Mouse (Mus musculus) hindbrain, postnatal 0 days (tissue): Measurements from ENCODE around the gene Arpc3. TPM values are rescaled to one million over a fixed set of nuclear protein-coding genes. Genes with fewer than 3 reads are reported as not detected.

ENCODE experiments used
- ATAC-seq: fragments of 200-750 bp; cut with Nextera tagmentation; 2 replicates; pipeline ENCODE4 v1.8.0; 2017; ENCODE audit warnings: mild to moderate bottlenecking, moderate TSS enrichment, moderate library complexity
- DNase-seq: peaks from one replicate; pipeline ENCODE4 v3.0.0-alpha.2; 2015; ENCODE audit warnings: low spot score
- H3K27ac ChIP-seq: fragments of 300-500 bp; sonication (generic); 2 replicates; pipeline ENCODE4 v1.5.1; 2014; ENCODE audit warnings: mild to moderate bottlenecking
- H3K27me3 ChIP-seq: fragments of 300-500 bp; sonication (generic); 2 replicates; pipeline ENCODE4 v1.6.1; 2014; ENCODE audit warnings: low read length, mixed read lengths; ENCODE audit not compliant: insufficient read depth
- H3K36me3 ChIP-seq: fragments of 300-500 bp; sonication (generic); 2 replicates; pipeline ENCODE4 v1.6.1; 2014; ENCODE audit warnings: low read length, mixed read lengths; ENCODE audit not compliant: insufficient read depth
- H3K4me1 ChIP-seq: fragments of 300-500 bp; sonication (generic); 2 replicates; pipeline ENCODE4 v1.6.1; 2014; ENCODE audit warnings: antibody characterized with exemption, low read length, mixed read lengths; ENCODE audit not compliant: insufficient read depth
- H3K4me2 ChIP-seq: fragments of 300-500 bp; sonication (generic); 2 replicates; pipeline ENCODE4 v1.6.1; 2014; ENCODE audit warnings: low read depth, mild to moderate bottlenecking, low read length, moderate library complexity, mixed read lengths
- H3K4me3 ChIP-seq: fragments of 300-500 bp; sonication (generic); 2 replicates; pipeline ENCODE4 v1.5.1; 2014; ENCODE audit warnings: low read length
- H3K9ac ChIP-seq: fragments of 300-500 bp; sonication (generic); replicated peaks from 2 replicates; pipeline ENCODE4 v1.6.1; 2014; ENCODE audit warnings: mild to moderate bottlenecking, low read length, moderate library complexity, mixed read lengths
- H3K9me3 ChIP-seq: fragments of 300-500 bp; sonication (generic); 2 replicates; pipeline ENCODE4 v1.6.1; 2016; ENCODE audit warnings: low read length, mixed read lengths
- CTCF ChIP-seq: IDR thresholded peaks from 2 replicates; pipeline ENCODE4 v1.5.1; 2016; ENCODE audit warnings: antibody characterized with exemption, control low read depth, low read depth
- WGBS: fragments of 180-500 bp; shearing (Covaris S2); extraction: QIAGEN DNeasy Blood & Tissue Kit; methylation state at CpG from one replicate; pipeline ENCODE4 v1.1.7; 2014; 5-methylcytosine and 5-hydroxymethylcytosine counted together
- polyA plus RNA-seq: library from polyadenylated mRNA; unstranded; fragments of >200 nt; fragmentation: Nextera tagmentation; extraction: Ambion mirVana; gene quantifications from 2 replicates; pipeline ENCODE4 v1.2.1, GENCODE M21; 2015
- total RNA-seq: library from RNA; depleted of rRNA; stranded (reverse); fragments of >200 nt; gene quantifications from 2 replicates; pipeline ENCODE4 v1.2.3, GENCODE M21; 2014

Arpc3 gene
- total and polyA plus RNA-seq, 2 experiments from 2014 or later, result 144 to 163 TPM

DNA sequence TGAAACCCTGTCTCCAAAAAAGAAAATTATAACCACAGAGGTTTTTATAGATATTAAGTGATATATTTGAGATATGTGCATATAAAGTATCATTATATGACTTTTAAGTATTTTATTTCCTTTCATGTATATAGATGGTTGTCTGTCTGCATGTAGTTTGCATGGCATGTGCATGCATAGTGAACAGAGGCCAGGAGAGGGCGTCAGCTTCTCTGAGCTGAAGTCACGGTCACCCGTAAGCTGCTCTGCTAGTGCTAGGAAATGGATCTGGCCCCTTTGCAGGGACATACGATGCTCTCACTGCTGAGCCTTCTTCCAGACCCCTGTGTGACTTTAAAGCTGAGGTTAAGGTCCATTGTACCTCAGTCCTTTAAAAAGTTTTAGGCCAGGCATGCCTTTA is 42.9 kb downstream of the Arpc3 start:
- H3K27ac ChIP-seq, result no peak overlapping the region
- H3K9me3 ChIP-seq, result no peaks in the 10 kb centered on the region
- H3K27me3 ChIP-seq, result no peaks in the 10 kb centered on the region
- peak; percentile 43 for TF ChIP-seq CTCF
- WGBS, result 76% methylated on average over 4 of the region's 4 CpGs
- no peak overlapping the region for H3K9ac ChIP-seq
- H3K4me2 ChIP-seq, result no peak overlapping the region
- H3K36me3 ChIP-seq, result peaks cover 81% of the 10 kb centered on the region
- no peak for ATAC-seq
- peak; percentile 23 for DNase-seq
- H3K4me1 ChIP-seq, result no peaks in the 10 kb centered on the region
- no peak overlapping the region for H3K4me3 ChIP-seq

DNA sequence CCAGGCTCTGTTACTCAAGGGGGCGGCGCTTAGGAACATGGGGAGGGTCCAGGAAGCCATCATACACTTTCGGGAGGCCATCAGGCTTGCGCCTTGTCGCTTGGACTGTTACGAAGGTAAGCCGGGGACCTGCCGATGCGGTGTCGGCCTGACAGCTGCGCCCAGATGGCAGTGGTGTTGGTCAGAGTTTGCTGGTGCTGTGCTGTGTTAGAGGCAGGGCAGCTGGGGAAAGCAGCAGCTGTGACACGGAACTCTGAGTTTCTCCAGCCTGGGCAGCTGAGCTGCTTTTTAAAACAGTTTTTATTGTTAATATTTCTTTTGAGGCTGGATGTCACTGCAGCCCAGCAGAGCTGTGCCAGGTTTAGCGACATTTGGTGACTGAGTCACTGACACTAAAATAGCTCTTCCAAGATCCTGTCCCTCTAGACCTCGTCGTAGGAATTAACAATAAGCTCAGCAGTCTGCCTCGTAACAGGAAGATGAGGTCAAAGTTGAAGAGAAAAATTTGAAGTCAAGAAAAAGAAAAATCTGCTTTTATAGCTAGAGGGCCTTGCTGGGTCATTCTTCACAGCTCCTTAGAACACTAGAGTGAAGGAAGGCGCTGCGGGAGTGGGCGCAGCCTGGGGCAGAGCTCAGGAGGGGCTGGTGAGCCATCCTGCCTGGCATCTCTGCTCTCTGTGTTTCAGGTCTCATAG is 47.9 kb downstream of the Arpc3 start:
- no peak overlapping the region for H3K27ac ChIP-seq
- no peak overlapping the region for H3K9ac ChIP-seq
- 87% methylated on average over 19 of the region's 19 CpGs for WGBS
- peaks cover 82% of the 10 kb centered on the region for H3K36me3 ChIP-seq
- H3K4me3 ChIP-seq, result no peak overlapping the region
- no peak for DNase-seq
- no peaks in the 10 kb centered on the region for H3K27me3 ChIP-seq
- H3K9me3 ChIP-seq, result no peaks in the 10 kb centered on the region
- ATAC-seq, result no peak
- no peaks in the 10 kb centered on the region for H3K4me1 ChIP-seq
- no peak overlapping the region for H3K4me2 ChIP-seq
- no peak for TF ChIP-seq CTCF

GRCm38 (mm10) chr5:122440095-122440630 is 48.5 kb downstream of the Arpc3 start:
- Histone ChIP-seq H3K9ac (no peak overlapping the region), H3K36me3 (peaks cover 86% of the 10 kb centered on the region), H3K4me3 (no peak overlapping the region), H3K4me1 (no peaks in the 10 kb centered on the region), H3K27ac (no peak overlapping the region), H3K4me2 (no peak overlapping the region), H3K9me3 (no peaks in the 10 kb centered on the region), H3K27me3 (no peaks in the 10 kb centered on the region)
- TF ChIP-seq CTCF, result no peak
- 93% methylated on average over 12 of the region's 12 CpGs for WGBS
- no peak for ATAC-seq
- DNase-seq, result no peak

DNA sequence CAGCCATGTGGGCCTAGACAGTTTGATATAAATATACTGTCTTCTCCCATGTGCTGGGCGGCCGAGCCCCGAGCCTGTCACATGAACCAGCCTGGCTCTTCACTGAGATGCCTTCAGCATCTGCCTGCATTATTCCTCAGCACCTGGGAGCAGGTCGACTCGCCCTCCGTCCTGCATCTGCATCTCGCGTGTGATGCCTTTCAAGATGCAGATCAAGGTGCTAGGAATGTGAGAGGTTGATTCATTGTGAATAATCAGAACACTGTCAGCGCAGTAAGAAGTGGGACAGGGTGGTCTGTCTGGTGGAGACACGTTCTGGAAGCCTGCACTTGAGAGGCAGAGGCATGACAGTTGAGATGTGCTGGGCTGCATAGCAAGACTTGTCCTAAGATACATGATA is 52.8 kb downstream of the Arpc3 start:
- DNase-seq (no peak), ATAC-seq (no peak)
- TF ChIP-seq CTCF, result no peak
- Histone ChIP-seq H3K9ac (no peak overlapping the region), H3K36me3 (peaks cover 55% of the 10 kb centered on the region), H3K27ac (no peak overlapping the region), H3K4me1 (no peaks in the 10 kb centered on the region), H3K27me3 (no peaks in the 10 kb centered on the region), H3K4me3 (no peak overlapping the region), H3K9me3 (no peaks in the 10 kb centered on the region), H3K4me2 (no peak overlapping the region)
- WGBS, result 94% methylated on average over 10 of the region's 10 CpGs

DNA sequence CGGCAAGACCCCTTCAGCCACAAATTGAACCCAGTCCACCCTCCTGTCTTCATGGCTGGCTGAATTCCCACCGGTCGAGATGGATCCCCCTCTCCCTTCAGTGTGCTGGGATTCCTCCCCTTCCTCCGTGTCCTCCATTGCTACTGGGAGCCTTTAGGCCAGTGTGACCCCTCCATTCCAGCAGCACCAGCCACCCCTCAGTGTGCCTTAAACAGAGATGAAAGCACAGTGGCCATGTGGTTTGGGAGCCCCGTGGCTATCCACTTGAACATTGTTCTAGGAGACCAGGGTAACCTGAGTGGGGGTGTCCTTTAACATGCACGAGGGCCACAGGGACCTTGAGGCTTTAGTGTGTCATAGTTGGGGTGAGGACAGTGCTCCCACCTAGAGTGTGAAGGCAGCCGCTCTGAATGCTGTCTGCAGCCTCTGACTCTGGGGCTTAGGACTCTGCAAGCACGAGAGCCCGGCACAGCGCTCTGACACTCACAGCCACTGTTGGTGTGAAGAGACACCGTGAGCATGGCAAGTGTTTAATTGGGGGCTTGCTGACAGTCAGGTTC is 53.5 kb downstream of the Arpc3 start:
- no peak for TF ChIP-seq CTCF
- Histone ChIP-seq H3K36me3 (peaks cover 49% of the 10 kb centered on the region), H3K9ac (no peak overlapping the region), H3K4me3 (no peak overlapping the region), H3K27me3 (no peaks in the 10 kb centered on the region), H3K27ac (no peak overlapping the region), H3K9me3 (no peaks in the 10 kb centered on the region), H3K4me2 (no peak overlapping the region), H3K4me1 (no peaks in the 10 kb centered on the region)
- no peak for ATAC-seq
- DNase-seq, result no peak
- WGBS, result 88% methylated on average over 11 of the region's 11 CpGs

DNA sequence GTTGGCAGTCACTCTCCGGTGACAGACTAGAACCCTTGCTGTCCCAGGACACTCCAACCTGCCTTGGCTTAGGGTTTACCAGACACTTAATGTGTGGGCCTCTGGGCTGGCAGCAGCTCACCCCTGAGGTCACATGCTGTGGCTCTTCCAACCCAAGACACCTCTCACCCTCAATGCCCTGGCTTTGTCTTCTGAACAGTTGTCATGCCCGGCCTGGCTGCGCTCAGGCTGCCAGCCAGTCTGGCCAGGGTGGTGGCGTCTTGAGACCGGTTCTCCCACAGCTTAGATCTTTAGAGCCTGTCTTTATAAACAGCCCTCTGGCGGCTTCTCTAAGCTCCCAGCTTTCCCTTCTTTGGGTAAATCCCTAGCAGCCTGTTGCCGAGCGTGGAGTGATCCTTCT is 56.2 kb downstream of the Arpc3 start:
- no peaks in the 10 kb centered on the region for H3K9me3 ChIP-seq
- WGBS, result 72% methylated on average over 8 of the region's 8 CpGs
- H3K27ac ChIP-seq, result no peak overlapping the region; the same call in 1 of the 2 replicates
- H3K36me3 ChIP-seq, result peaks cover 31% of the 10 kb centered on the region
- DNase-seq, result peak; percentile 14
- peak; percentile 49 for ATAC-seq
- no peaks in the 10 kb centered on the region for H3K4me1 ChIP-seq
- H3K9ac ChIP-seq, result no peak overlapping the region
- H3K4me3 ChIP-seq, result no peak overlapping the region
- no peaks in the 10 kb centered on the region for H3K27me3 ChIP-seq
- TF ChIP-seq CTCF, result no peak
- H3K4me2 ChIP-seq, result no peak overlapping the region

DNA sequence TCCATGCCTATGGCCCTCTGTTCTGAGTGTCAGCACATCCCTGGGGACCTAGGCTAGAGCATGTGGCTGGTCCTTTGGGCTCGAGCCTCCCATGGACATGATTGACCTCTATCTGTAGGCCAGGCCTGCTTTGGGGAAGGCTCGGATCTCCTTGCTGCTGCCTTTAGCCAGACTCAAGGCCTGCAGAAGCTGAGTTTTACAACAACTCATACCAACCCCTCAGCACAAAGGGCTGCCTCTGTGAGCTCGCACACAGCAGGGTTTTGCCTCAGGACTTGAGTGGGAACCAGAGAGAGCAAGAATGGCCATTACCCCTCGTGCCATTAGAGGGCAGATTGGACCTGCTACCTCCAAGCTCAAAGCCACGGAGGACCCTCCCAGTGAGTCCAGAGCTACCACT is 57.2 kb downstream of the Arpc3 start:
- Histone ChIP-seq H3K36me3 (peaks cover 36% of the 10 kb centered on the region), H3K9me3 (no peaks in the 10 kb centered on the region), H3K9ac (no peak overlapping the region), H3K27me3 (no peaks in the 10 kb centered on the region), H3K4me3 (no peak overlapping the region), H3K27ac (no peak overlapping the region), H3K4me2 (no peak overlapping the region), H3K4me1 (no peaks in the 10 kb centered on the region)
- WGBS, result 89% methylated on average over 5 of the region's 5 CpGs
- no peak for ATAC-seq
- no peak for TF ChIP-seq CTCF
- no peak for DNase-seq
